21 mouse cellular contexts compared by ENCODE assay signal in genomic region chr4:142008206-142008605, GRCm38 (mm10). TPM values are rescaled to one million over a fixed set of nuclear protein-coding genes. Genes with fewer than 3 reads are reported as not detected.
"Had no signal": no experiment of that assay in that cellular context is flagged by ENCODE, and none has a peak within 500 bp of the region (broad histone marks: within the 10 kb centered on the region; RNA-seq: fewer than 3 reads in every experiment).

No protein-coding gene starts in this region.

- H3K4me1 ChIP-seq: liver, embryonic 12.5 days had no signal

- H3K9ac ChIP-seq: kidney, embryonic 15.5 days; liver, embryonic 12.5 days; liver, embryonic 15.5 days had no signal

- H3K36me3 ChIP-seq: kidney, embryonic 15.5 days; liver, embryonic 12.5 days; liver, embryonic 15.5 days had no signal

- H3K4me3 ChIP-seq: kidney, embryonic 15.5 days; liver, embryonic 12.5 days; liver, embryonic 15.5 days had no signal

- H3K9me3 ChIP-seq: kidney, embryonic 15.5 days; liver, embryonic 12.5 days; liver, embryonic 15.5 days had no signal

- H3K4me2 ChIP-seq: kidney, embryonic 15.5 days; liver, embryonic 12.5 days; liver, embryonic 15.5 days; midbrain, embryonic 11.5 days had no signal

- ATAC-seq: inflammation-experienced regulatory T-cells, adult 6 months; liver, embryonic 12.5 days had no signal

- DNase-seq: kidney, adult 8-10 months; kidney, postnatal 10 days; kidney, postnatal 4 days; left cerebral cortex, postnatal 4 days; liver; lung, adult 2 months; lung, postnatal 14 days; lung, postnatal 4 days; midbrain, embryonic 14.5 days; right cerebral cortex, adult 18-20 months; right cerebral cortex, postnatal 14 days; right cerebral cortex, postnatal 4 days; thymus, adult 2 months; thymus, postnatal 14 days; thymus, postnatal 4 days had no signal

- H3K27ac ChIP-seq: kidney, embryonic 15.5 days; liver, embryonic 12.5 days; liver, embryonic 15.5 days had no signal

RNA-seq across cellular contexts. Expression of gene Fhad1, which starts 6.7 kb away (rescaled TPM):
- total RNA-seq: megakaryocyte-erythroid progenitor cell, adult 5-6 weeks had no signal
